Mouse (Mus musculus) megakaryocyte progenitor cell, adult 5-6 weeks (primary cell): ENCODE data around the gene Bbs4. TPM values are rescaled to one million over a fixed set of nuclear protein-coding genes. Genes with fewer than 3 reads are reported as not detected.

ENCODE experiments used
- ATAC-seq: replicated peaks from 2 replicates; pipeline ENCODE4 v1.8.0; 2016; ENCODE audit warnings: mild to moderate bottlenecking, moderate TSS enrichment, inconsistent platforms; ENCODE audit not compliant: poor library complexity
- total RNA-seq, 2 experiments: library from RNA; stranded (forward) in 1 of 2; stranded (reverse) in 1 of 2; fragments of 157-497, 149-512 nt in 1 of 2; fragments of 200-1000 nt in 1 of 2; gene quantifications; 2 replicates each; pipeline versions ENCODE4 v1.2.3 to v1.2.4; 2015 to 2017

Bbs4 gene
- total RNA-seq, 2 experiments from 2014 or later = 8.7 to 9.7 TPM

- ATAC-seq = no peak
Measured at GRCm38 (mm10) chr9:59292493-59292875, 60.8 kb downstream of the Bbs4 start.

- peak; percentile 1; the same call in 1 of the 2 replicates for ATAC-seq
Measured at GRCm38 (mm10) chr9:59291688-59292492, 61.4 kb downstream of the Bbs4 start.

GRCm38 (mm10) chr9:59290957-59291687 is 62.2 kb downstream of the Bbs4 start, which contains the start of gene Adpgk:
TSS of gene Adpgk (plus strand) at chr9:59291558.
- ATAC-seq = peak; percentile 87

GRCm38 (mm10) chr9:59289529-59290115 is 63.7 kb downstream of the Bbs4 start:
- no peak for ATAC-seq

- ATAC-seq = no peak
Measured at GRCm38 (mm10) chr9:59288685-59289410, 64.5 kb downstream of the Bbs4 start.

- peak; percentile 19; the same call in 1 of the 2 replicates for ATAC-seq
Measured at GRCm38 (mm10) chr9:59288058-59288457, 65.2 kb downstream of the Bbs4 start.

GRCm38 (mm10) chr9:59285614-59286013 is 67.7 kb downstream of the Bbs4 start:
- ATAC-seq = peak; percentile 54

- ATAC-seq = no peak
Measured at GRCm38 (mm10) chr9:59282683-59282986, 70.7 kb downstream of the Bbs4 start.

- peak; percentile 77 for ATAC-seq
Measured at GRCm38 (mm10) chr9:59281871-59282682, 71.2 kb downstream of the Bbs4 start.

GRCm38 (mm10) chr9:59280888-59281287 is 72.4 kb downstream of the Bbs4 start:
- no peak for ATAC-seq

GRCm38 (mm10) chr9:59278694-59279093 is 74.6 kb downstream of the Bbs4 start:
- no peak for ATAC-seq

GRCm38 (mm10) chr9:59278199-59278598 is 75.1 kb downstream of the Bbs4 start:
- no peak for ATAC-seq

- no peak for ATAC-seq
Measured at GRCm38 (mm10) chr9:59274846-59275455, 78.4 kb downstream of the Bbs4 start.

- peak; percentile 58 for ATAC-seq
Measured at GRCm38 (mm10) chr9:59273199-59273598, 80.1 kb downstream of the Bbs4 start.

Other genes with a start within 250 kb of the Bbs4 start
- gene Adpgk, start 62.0 kb downstream of the Bbs4 start, total RNA-seq (2015) = 86.5 and 87.4 TPM in 2 replicates
- gene Adpgk, start 62.0 kb downstream of the Bbs4 start, total RNA-seq (2017) = 54.3 and 57.9 TPM in 2 replicates
- 91.4 and 102 TPM in 2 replicates for gene Arih1, start 133.1 kb upstream of the Bbs4 start, total RNA-seq (2015)
- 87.9 and 105 TPM in 2 replicates for gene Arih1, start 133.1 kb upstream of the Bbs4 start, total RNA-seq (2017)
- 98.6 and 103 TPM in 2 replicates for gene Hexa, start 186.0 kb upstream of the Bbs4 start, total RNA-seq (2015)
- 168 and 210 TPM in 2 replicates for gene Hexa, start 186.0 kb upstream of the Bbs4 start, total RNA-seq (2017)
- 0.17 TPM in 1 of 2 replicates, not detected in the other for gene Tmem202, start 186.3 kb upstream of the Bbs4 start, total RNA-seq (2015)
- not detected in 2 replicates for gene Tmem202, start 186.3 kb upstream of the Bbs4 start, total RNA-seq (2017)
- gene Celf6, start 224.4 kb upstream of the Bbs4 start, total RNA-seq (2015) = not detected in 2 replicates
- not detected in 2 replicates for gene Celf6, start 224.4 kb upstream of the Bbs4 start, total RNA-seq (2017)